Mouse (Mus musculus) heart, embryonic 13.5 days (tissue): ENCODE data around the gene Xndc1. TPM values are rescaled to one million over a fixed set of nuclear protein-coding genes. Genes with fewer than 3 reads are reported as not detected.

Experiments used
- polyA plus RNA-seq: library from polyadenylated mRNA; unstranded; fragments of >200 nt; fragmentation: Nextera tagmentation; extraction: Ambion mirVana; gene quantifications from 2 replicates; pipeline ENCODE4 v1.2.1, GENCODE M21; 2015

Xndc1 gene
- polyA plus RNA-seq, 1 experiment from 2014 or later = 25.2 TPM

Other genes starting within 250 kb of the Xndc1 start
- 0.11 and 0.32 TPM in 2 replicates for gene Phox2a, start 247.2 kb upstream of the Xndc1 start, polyA plus RNA-seq
- gene Inppl1, start 227.3 kb upstream of the Xndc1 start, polyA plus RNA-seq = 44.9 and 56.3 TPM in 2 replicates
- 1.6 and 1.8 TPM in 2 replicates for gene Folr2, start 208.3 kb upstream of the Xndc1 start, polyA plus RNA-seq
- gene Anapc15, start 201.8 kb upstream of the Xndc1 start, polyA plus RNA-seq = 61.7 and 64.4 TPM in 2 replicates
- gene Folr1, start 194.7 kb upstream of the Xndc1 start, polyA plus RNA-seq = 4.7 and 6.4 TPM in 2 replicates
- 140 and 155 TPM in 2 replicates for gene Lamtor1, start 159.6 kb upstream of the Xndc1 start, polyA plus RNA-seq
- gene Tomt, start 159.2 kb upstream of the Xndc1 start, polyA plus RNA-seq = 0.10 and 0.27 TPM in 2 replicates
- 4.1 and 5.1 TPM in 2 replicates for gene Lrrc51, start 131.6 kb upstream of the Xndc1 start, polyA plus RNA-seq
- gene Numa1, start 131.4 kb upstream of the Xndc1 start, polyA plus RNA-seq = 39.7 and 41.7 TPM in 2 replicates
- 1.5 and 1.9 TPM in 2 replicates for gene Il18bp, start 46.8 kb upstream of the Xndc1 start, polyA plus RNA-seq
- 17.0 and 17.2 TPM in 2 replicates for gene Rnf121, start within 50 bp of the Xndc1 start, polyA plus RNA-seq
- 0.91 and 1.0 TPM in 2 replicates for gene Xntrpc, start 202 bp downstream of the Xndc1 start, polyA plus RNA-seq
- gene Trpc2, start 17.6 kb downstream of the Xndc1 start, polyA plus RNA-seq = not detected in 2 replicates
- gene Art1, start 36.2 kb downstream of the Xndc1 start, polyA plus RNA-seq = 3.5 and 4.7 TPM in 2 replicates
- gene Art5, start 44.0 kb downstream of the Xndc1 start, polyA plus RNA-seq = 0.83 and 1.5 TPM in 2 replicates
- gene Chrna10, start 51.3 kb downstream of the Xndc1 start, polyA plus RNA-seq = 0.06 and 0.11 TPM in 2 replicates
- gene Nup98, start 144.7 kb downstream of the Xndc1 start, polyA plus RNA-seq = 21.1 and 22.0 TPM in 2 replicates
- gene Pgap2, start 144.7 kb downstream of the Xndc1 start, polyA plus RNA-seq = 56.3 and 61.3 TPM in 2 replicates
- 43.8 and 46.5 TPM in 2 replicates for gene Rhog, start 190.5 kb downstream of the Xndc1 start, polyA plus RNA-seq
- gene Stim1, start 202.3 kb downstream of the Xndc1 start, polyA plus RNA-seq = 11.7 and 13.0 TPM in 2 replicates